Mouse (Mus musculus): ENCODE measurements around the gene Stab2. TPM values are rescaled to one million over a fixed set of nuclear protein-coding genes. Genes with fewer than 3 reads are reported as not detected.
A peak's percentile ranks its signal among the peaks of the same experiment; 100 is the strongest.

Stab2 gene
- total and polyA plus RNA-seq, 3 experiments = 0.09 TPM; not detected in 2

- Histone ChIP-seq H3K9me3 (replicated peaks; ENCODE audit: low read length) (no peaks in the 10 kb centered on the region), H3K9ac (ENCODE audit: insufficient read depth, low read depth) (no peak overlapping the region), H3K4me2 (ENCODE audit: insufficient read depth, low read depth, poor library complexity, severe bottlenecking) (no peak overlapping the region), H3K4me1 (ENCODE audit: control insufficient read depth in 1 of 2, insufficient read depth in 2 of 2) (peaks cover 8 to 35% of the 10 kb centered on the region in 2 experiments; a peak in 3 of 4 replicates), H3K79me2 (replicated peaks; ENCODE audit: control insufficient read depth, extremely low read depth, insufficient read depth, poor library complexity, severe bottlenecking) (peaks cover 11% of the 10 kb centered on the region), H3K4me3 (replicated peaks in 1 of 3; ENCODE audit: low read depth in 2 of 3, low read length in 2 of 3, poor library complexity in 1 of 3) (no peak overlapping the region), H3K27me3 (replicated peaks) (no peaks in the 10 kb centered on the region), H3K27ac (ENCODE audit: insufficient read depth, low read depth) (no peak overlapping the region), H3K36me3 (replicated peaks in 1 of 2; ENCODE audit: control insufficient read depth in 1 of 2, insufficient read depth in 1 of 2, low read length in 1 of 2) (peaks cover 4 to 24% of the 10 kb centered on the region in 2 experiments)
- dilution Hi-C loops (cut with MboI; ENCODE audit: extremely low pct_ligation_motif_present, extremely low pct_unique_long_range_greater_than_20kb, low sequenced_read_pairs) (no loop called here), in situ Hi-C loops (cut with MboI; ENCODE audit: low pct_ligation_motif_present, low pct_unique_long_range_greater_than_20kb, low sequenced_read_pairs) (no loop called here)
- no peak for TF ChIP-seq ZMIZ1 (IDR thresholded peaks at IDR 0.05; ENCODE audit: low read depth, low read length)
- TF ChIP-seq HCFC1 (IDR thresholded peaks at IDR 0.05; ENCODE audit: low read depth, low read length) = no peak
- no peak for TF ChIP-seq GABPA (IDR thresholded peaks at IDR 0.05; ENCODE audit: insufficient replicate concordance, low read depth, low read length)
- TF ChIP-seq ZKSCAN1 (IDR thresholded peaks at IDR 0.05; ENCODE audit: borderline replicate concordance, low read depth, low read length) = no peak
- no peak for TF ChIP-seq KAT2A (IDR thresholded peaks at IDR 0.05; ENCODE audit: insufficient replicate concordance, low read length)
- no peak for TF ChIP-seq SMC3 (IDR thresholded peaks at IDR 0.05; ENCODE audit: low read depth, low read length)
- DNase-seq (ENCODE audit: extremely low read depth) = no peak
These were observed 211.6 kb downstream of the Stab2 start for GRCm38 (mm10) chr10:86796073-86796741.

GRCm38 (mm10) chr10:86794794-86795535 lies 212.9 kb downstream of the Stab2 start:
- Histone ChIP-seq H3K4me1 (ENCODE audit: control insufficient read depth in 1 of 2, insufficient read depth in 2 of 2) (peaks cover 8 to 35% of the 10 kb centered on the region in 2 experiments; a peak in 3 of 4 replicates), H3K4me2 (ENCODE audit: insufficient read depth, low read depth, poor library complexity, severe bottlenecking) (no peak overlapping the region), H3K79me2 (replicated peaks; ENCODE audit: control insufficient read depth, extremely low read depth, insufficient read depth, poor library complexity, severe bottlenecking) (peaks cover 11% of the 10 kb centered on the region), H3K27ac (ENCODE audit: insufficient read depth, low read depth) (no peak overlapping the region), H3K36me3 (replicated peaks in 1 of 2; ENCODE audit: control insufficient read depth in 1 of 2, insufficient read depth in 1 of 2, low read length in 1 of 2) (peaks cover 4 to 31% of the 10 kb centered on the region in 2 experiments), H3K9ac (ENCODE audit: insufficient read depth, low read depth) (no peak overlapping the region), H3K9me3 (replicated peaks; ENCODE audit: low read length) (no peaks in the 10 kb centered on the region), H3K4me3 (replicated peaks in 1 of 3; ENCODE audit: low read depth in 2 of 3, low read length in 2 of 3, poor library complexity in 1 of 3) (no peak overlapping the region), H3K27me3 (replicated peaks) (no peaks in the 10 kb centered on the region)
- TF ChIP-seq TCF12 (IDR thresholded peaks at IDR 0.05; ENCODE audit: low read depth, low read length) = no peak
- no peak for TF ChIP-seq MEF2A (IDR thresholded peaks at IDR 0.05; ENCODE audit: borderline replicate concordance, low read depth, low read length)
- no peak for TF ChIP-seq NELFE (IDR thresholded peaks at IDR 0.05; ENCODE audit: low read depth, low read length)
- TF ChIP-seq ZMIZ1 (IDR thresholded peaks at IDR 0.05; ENCODE audit: low read depth, low read length) = no peak
- 0 out of 2 replicates have a peak, but pooled peaks have one; percentile 17 for TF ChIP-seq ETS1 (conservative IDR thresholded peaks at IDR 0.05; ENCODE audit: low read depth, low read length)
- TF ChIP-seq UBTF (IDR thresholded peaks at IDR 0.05; ENCODE audit: low read depth, low read length) = no peak
- in situ Hi-C loops (cut with MboI; ENCODE audit: low pct_ligation_motif_present, low pct_unique_long_range_greater_than_20kb, low sequenced_read_pairs) (no loop called here), dilution Hi-C loops (cut with MboI; ENCODE audit: extremely low pct_ligation_motif_present, extremely low pct_unique_long_range_greater_than_20kb, low sequenced_read_pairs) (no loop called here)
- DNase-seq (ENCODE audit: extremely low read depth) = peak; percentile 39
